ENCODE assay signal across 10 mouse cellular contexts in the genomic region with DNA sequence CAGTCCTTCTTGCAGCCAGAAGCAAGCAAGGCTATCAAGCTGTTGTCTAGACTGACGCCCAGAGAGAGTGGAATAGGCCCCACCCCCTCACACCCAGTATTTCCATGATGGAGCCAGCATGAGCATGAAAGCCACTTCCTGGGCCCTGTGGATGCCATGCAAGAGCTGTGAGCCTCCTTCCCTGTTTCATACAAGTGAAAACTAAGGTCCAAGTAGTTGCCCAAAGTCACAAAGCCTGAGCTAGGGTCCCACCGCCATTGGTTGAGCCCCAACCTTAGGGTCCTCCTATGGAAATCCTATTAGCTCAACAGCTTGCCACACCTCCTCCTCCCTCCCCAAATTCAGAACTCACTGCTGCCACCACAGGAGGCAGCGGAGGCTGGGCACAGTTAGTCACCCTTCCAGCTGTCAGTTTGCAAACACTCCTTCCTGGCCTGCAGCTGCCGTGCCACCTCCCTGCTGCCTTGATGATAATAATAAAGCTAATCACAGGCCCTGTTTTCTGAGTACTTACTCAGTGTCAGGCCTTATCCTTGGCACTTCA. TPM values are rescaled to one million over a fixed set of nuclear protein-coding genes. Genes with fewer than 3 reads are reported as not detected.
DNase-seq lines count a peak whose midpoint lies in the region; ATAC-seq and TF ChIP-seq lines count a peak whose summit lies in the region.
"Had no signal": no experiment of that assay in that cellular context is flagged by ENCODE, and none has a peak within 500 bp of the region (broad histone marks: within the 10 kb centered on the region; RNA-seq: fewer than 3 reads in every experiment).

No protein-coding gene starts in this region.

- DNase-seq in hindbrain, postnatal 0 days (ENCODE audit: low spot score) = peak; percentile 44
- no peak for DNase-seq in hindbrain, embryonic 14.5 days (ENCODE audit: low spot score)
- DNase-seq in thymus, adult 2 months = peak; percentile 51
- DNase-seq in thymus, postnatal 10 days (ENCODE audit: low spot score in 2 of 2) = no peak
- peak; percentile 51 to 57 for DNase-seq in layer of hippocampus, postnatal 36 days
- DNase-seq in thymus, postnatal 4 days = peak; percentile 71
- DNase-seq in cerebellum, adult 18-20 months = no peak
- DNase-seq in urinary bladder, postnatal 4 days (ENCODE audit: low spot score in 2 of 2) = no peak

- no peaks in the 10 kb centered on the region for H3K9me3 ChIP-seq in hindbrain, postnatal 0 days (ENCODE audit: low read length)
- H3K9me3 ChIP-seq in hindbrain, embryonic 14.5 days (ENCODE audit: control insufficient read depth, low read length) = no peaks in the 10 kb centered on the region
- H3K9me3 ChIP-seq: intestine, embryonic 15.5 days; midbrain, embryonic 12.5 days had no signal

- WGBS in hindbrain, postnatal 0 days = 32% methylated on average over 4 of the region's 4 CpGs
- 52% methylated on average over 4 of the region's 4 CpGs for WGBS in hindbrain, embryonic 14.5 days
- WGBS in thymus, adult 2 months = 35% methylated on average over 4 of the region's 4 CpGs

- H3K27me3 ChIP-seq in hindbrain, postnatal 0 days (ENCODE audit: insufficient read depth, low read length) = no peaks in the 10 kb centered on the region
- no peaks in the 10 kb centered on the region for H3K27me3 ChIP-seq in hindbrain, embryonic 14.5 days (ENCODE audit: control insufficient read depth, insufficient read depth, low read length)
- no peaks in the 10 kb centered on the region for H3K27me3 ChIP-seq in thymus, adult 2 months (ENCODE audit: control insufficient read depth, insufficient read depth, low read length)
- H3K27me3 ChIP-seq: intestine, embryonic 15.5 days; midbrain, embryonic 12.5 days had no signal

- ATAC-seq in hindbrain, postnatal 0 days = no peak
- no peak for ATAC-seq in hindbrain, embryonic 14.5 days (ENCODE audit: low FRiP score)
- ATAC-seq: intestine, embryonic 15.5 days had no signal

- no peak overlapping the region for H3K4me3 ChIP-seq in hindbrain, postnatal 0 days (ENCODE audit: low read length)
- H3K4me3 ChIP-seq in hindbrain, embryonic 14.5 days (replicated peaks; ENCODE audit: low read length) = no peak overlapping the region
- no peak overlapping the region for H3K4me3 ChIP-seq in thymus, adult 2 months (ENCODE audit: control insufficient read depth, insufficient read depth, low read length)
- H3K4me3 ChIP-seq: intestine, embryonic 15.5 days; midbrain, embryonic 12.5 days had no signal

- peaks cover 15% of the 10 kb centered on the region for H3K4me1 ChIP-seq in hindbrain, postnatal 0 days (ENCODE audit: insufficient read depth, low read length)
- H3K4me1 ChIP-seq in hindbrain, embryonic 14.5 days (replicated peaks; ENCODE audit: control insufficient read depth, insufficient read depth, low read length) = peaks cover 12% of the 10 kb centered on the region
- H3K4me1 ChIP-seq in thymus, adult 2 months (replicated peaks; ENCODE audit: control insufficient read depth, insufficient read depth, low read length) = peaks cover 50% of the 10 kb centered on the region

- TF ChIP-seq POLR2A in thymus, adult 2 months (IDR thresholded peaks at IDR 0.05; ENCODE audit: control insufficient read depth, extremely low read depth, insufficient read depth, low read length, poor library complexity) = no peak

- no peak overlapping the region for H3K4me2 ChIP-seq in hindbrain, postnatal 0 days (ENCODE audit: low read depth, low read length)
- H3K4me2 ChIP-seq in hindbrain, embryonic 14.5 days (replicated peaks) = no peak overlapping the region
- H3K4me2 ChIP-seq: intestine, embryonic 15.5 days; midbrain, embryonic 12.5 days had no signal

- peaks cover 29% of the 10 kb centered on the region for H3K36me3 ChIP-seq in hindbrain, postnatal 0 days (ENCODE audit: insufficient read depth, low read length)
- H3K36me3 ChIP-seq in hindbrain, embryonic 14.5 days (replicated peaks; ENCODE audit: control insufficient read depth, insufficient read depth) = peaks cover 33% of the 10 kb centered on the region
- H3K36me3 ChIP-seq in thymus, adult 2 months (ENCODE audit: control insufficient read depth, insufficient read depth, low read length) = peaks cover 24% of the 10 kb centered on the region

- no peak overlapping the region for H3K9ac ChIP-seq in hindbrain, postnatal 0 days (replicated peaks; ENCODE audit: low read length)
- no peak overlapping the region for H3K9ac ChIP-seq in hindbrain, embryonic 14.5 days
- H3K9ac ChIP-seq: intestine, embryonic 15.5 days; midbrain, embryonic 12.5 days had no signal

- no peak overlapping the region for H3K27ac ChIP-seq in hindbrain, postnatal 0 days
- no peak overlapping the region for H3K27ac ChIP-seq in hindbrain, embryonic 14.5 days
- H3K27ac ChIP-seq in thymus, adult 2 months (ENCODE audit: control insufficient read depth, insufficient read depth, low read length) = peak overlapping the region; percentile 20; the same call in 1 of the 2 replicates
- H3K27ac ChIP-seq: intestine, embryonic 15.5 days; midbrain, embryonic 12.5 days had no signal

- TF ChIP-seq CTCF in hindbrain, postnatal 0 days (IDR thresholded peaks at IDR 0.05; ENCODE audit: low read depth) = peak; percentile 31
- TF ChIP-seq CTCF in thymus, adult 2 months (IDR thresholded peaks at IDR 0.05; ENCODE audit: borderline replicate concordance, control insufficient read depth, extremely low read depth, insufficient read depth, low read length, poor library complexity) = no peak

RNA-seq across cellular contexts. Expression of a gene that starts 13.0 kb away (rescaled TPM):
- not detected in 2 replicates for total RNA-seq in hindbrain, postnatal 0 days (2014; rRNA removed)
- polyA plus RNA-seq in hindbrain, postnatal 0 days (2015; fragmentation: Nextera tagmentation; extraction: Ambion mirVana) = not detected in 2 replicates
- polyA plus RNA-seq in hindbrain, embryonic 14.5 days (2014; fragmentation: Nextera tagmentation; extraction: Ambion mirVana) = not detected in 2 replicates
- polyA plus RNA-seq in thymus, adult 2 months (2012; rRNA removed) = 0.20 and 0.26 TPM in 2 replicates
- total RNA-seq in layer of hippocampus, postnatal 36 days (2021) = not detected
- polyA plus RNA-seq: intestine, embryonic 15.5 days had no signal

RNA-seq across cellular contexts. Expression of a gene that starts 19.9 kb away (rescaled TPM):
- 128 and 129 TPM in 2 replicates for total RNA-seq in hindbrain, postnatal 0 days (2014; rRNA removed)
- polyA plus RNA-seq in hindbrain, postnatal 0 days (2015; fragmentation: Nextera tagmentation; extraction: Ambion mirVana) = 39.4 and 44.4 TPM in 2 replicates
- 41.0 and 43.1 TPM in 2 replicates for polyA plus RNA-seq in hindbrain, embryonic 14.5 days (2014; fragmentation: Nextera tagmentation; extraction: Ambion mirVana)
- polyA plus RNA-seq in thymus, adult 2 months (2012; rRNA removed) = 245 and 301 TPM in 2 replicates
- total RNA-seq in layer of hippocampus, postnatal 36 days (2021) = 10 to 100 TPM; 35.2 to 41.8 TPM

RNA-seq across cellular contexts. Expression of a gene that starts 27.5 kb away (rescaled TPM):
- 0.10 TPM in 1 of 2 replicates, not detected in the other for total RNA-seq in hindbrain, postnatal 0 days (2014; rRNA removed)
- 0.79 and 1.2 TPM in 2 replicates for polyA plus RNA-seq in hindbrain, postnatal 0 days (2015; fragmentation: Nextera tagmentation; extraction: Ambion mirVana)
- 0.51 TPM in 1 of 2 replicates, not detected in the other for polyA plus RNA-seq in hindbrain, embryonic 14.5 days (2014; fragmentation: Nextera tagmentation; extraction: Ambion mirVana)
- polyA plus RNA-seq in thymus, adult 2 months (2012; rRNA removed) = 0.04 and 0.34 TPM in 2 replicates
- total RNA-seq in layer of hippocampus, postnatal 36 days (2021) = 1 to 10 TPM; 3.6 to 3.7 TPM
- polyA plus RNA-seq: intestine, embryonic 15.5 days had no signal

RNA-seq across cellular contexts. Expression of a gene that starts 44.3 kb away (rescaled TPM):
- total RNA-seq in hindbrain, postnatal 0 days (2014; rRNA removed) = 21.1 and 27.3 TPM in 2 replicates
- polyA plus RNA-seq in hindbrain, postnatal 0 days (2015; fragmentation: Nextera tagmentation; extraction: Ambion mirVana) = 18.5 and 21.0 TPM in 2 replicates
- polyA plus RNA-seq in hindbrain, embryonic 14.5 days (2014; fragmentation: Nextera tagmentation; extraction: Ambion mirVana) = 18.7 and 19.4 TPM in 2 replicates
- 65.7 and 71.9 TPM in 2 replicates for polyA plus RNA-seq in thymus, adult 2 months (2012; rRNA removed)
- 10 to 100 TPM; 23.0 to 31.3 TPM for total RNA-seq in layer of hippocampus, postnatal 36 days (2021)

RNA-seq across cellular contexts. Expression of a gene that starts 50.0 kb away (rescaled TPM):
- total RNA-seq in hindbrain, postnatal 0 days (2014; rRNA removed) = not detected in 2 replicates
- not detected in 2 replicates for polyA plus RNA-seq in hindbrain, postnatal 0 days (2015; fragmentation: Nextera tagmentation; extraction: Ambion mirVana)
- polyA plus RNA-seq in hindbrain, embryonic 14.5 days (2014; fragmentation: Nextera tagmentation; extraction: Ambion mirVana) = not detected in 2 replicates
- polyA plus RNA-seq in thymus, adult 2 months (2012; rRNA removed) = 1.1 and 2.5 TPM in 2 replicates
- not detected for total RNA-seq in layer of hippocampus, postnatal 36 days (2021)
- polyA plus RNA-seq: intestine, embryonic 15.5 days; midbrain, embryonic 12.5 days had no signal

Comparison
In these comparisons a context has a peak if more than half of its experiments do, and no peak if none do; other contexts are left out.
1. DNase-seq: peak in hindbrain, postnatal 0 days (single experiment), thymus, adult 2 months (single experiment), layer of hippocampus, postnatal 36 days (2 of 2) and thymus, postnatal 4 days (single experiment); none in hindbrain, embryonic 14.5 days (single experiment), thymus, postnatal 10 days (0 of 2), cerebellum, adult 18-20 months (0 of 2) and urinary bladder, postnatal 4 days (0 of 2).